Mouse (Mus musculus) adrenal gland, postnatal 25 days (tissue): ENCODE measurements around the gene Epm2a. TPM values are rescaled to one million over a fixed set of nuclear protein-coding genes. Genes with fewer than 3 reads are reported as not detected.
A peak's percentile ranks its signal among the peaks of the same experiment; 100 is the strongest.

ENCODE experiments used
- DNase-seq: peaks from one replicate; pipeline ENCODE4 v3.0.0; 2021; ENCODE audit warnings: mixed read lengths
- total RNA-seq: library from RNA; stranded (reverse); gene quantifications from 2 replicates; pipeline ENCODE4 v1.2.3, GENCODE M21; 2021

The Epm2a gene
- total RNA-seq, 1 experiment from 2014 or later: 15.1 TPM

- no peak for DNase-seq
Observed at GRCm38 (mm10) chr10:11429059-11429812, 86.0 kb downstream of the Epm2a start.

GRCm38 (mm10) chr10:11436961-11437360 lies 93.8 kb downstream of the Epm2a start:
- no peak for DNase-seq

- no peak for DNase-seq
Observed at GRCm38 (mm10) chr10:11438461-11438860, 95.3 kb downstream of the Epm2a start.

GRCm38 (mm10) chr10:11439342-11439741 lies 96.1 kb downstream of the Epm2a start:
- DNase-seq: no peak

- peak; percentile 79 for DNase-seq
Observed at GRCm38 (mm10) chr10:11449556-11450305, 106.5 kb downstream of the Epm2a start.

- no peak for DNase-seq
Observed at GRCm38 (mm10) chr10:11452537-11452936, 109.3 kb downstream of the Epm2a start.

- no peak for DNase-seq
Observed at GRCm38 (mm10) chr10:11457445-11457844, 114.2 kb downstream of the Epm2a start.

- DNase-seq: peak; percentile 68
Observed at GRCm38 (mm10) chr10:11491956-11492355, 148.8 kb downstream of the Epm2a start.

Other genes starting within 250 kb of the Epm2a start
- 26.5 and 28.9 TPM in 2 replicates for gene Shprh, start 194.0 kb upstream of the Epm2a start, total RNA-seq
- gene Fbxo30, start 62.1 kb upstream of the Epm2a start, total RNA-seq: 23.3 and 26.2 TPM in 2 replicates